Mouse (Mus musculus): ENCODE data around the gene Mrtfa.

- TF ChIP-seq CTCF (IDR thresholded peaks at IDR 0.05; ENCODE audit: extremely low read depth, insufficient read depth, insufficient read length, insufficient replicate concordance) (no peak), POLR2A (IDR thresholded peaks at IDR 0.05; ENCODE audit: low read depth, low read length) (no peak)
Observed at GRCm38 (mm10) chr15:81137298-81137697, 53.3 kb downstream of the Mrtfa start.
